In the genomic region with DNA sequence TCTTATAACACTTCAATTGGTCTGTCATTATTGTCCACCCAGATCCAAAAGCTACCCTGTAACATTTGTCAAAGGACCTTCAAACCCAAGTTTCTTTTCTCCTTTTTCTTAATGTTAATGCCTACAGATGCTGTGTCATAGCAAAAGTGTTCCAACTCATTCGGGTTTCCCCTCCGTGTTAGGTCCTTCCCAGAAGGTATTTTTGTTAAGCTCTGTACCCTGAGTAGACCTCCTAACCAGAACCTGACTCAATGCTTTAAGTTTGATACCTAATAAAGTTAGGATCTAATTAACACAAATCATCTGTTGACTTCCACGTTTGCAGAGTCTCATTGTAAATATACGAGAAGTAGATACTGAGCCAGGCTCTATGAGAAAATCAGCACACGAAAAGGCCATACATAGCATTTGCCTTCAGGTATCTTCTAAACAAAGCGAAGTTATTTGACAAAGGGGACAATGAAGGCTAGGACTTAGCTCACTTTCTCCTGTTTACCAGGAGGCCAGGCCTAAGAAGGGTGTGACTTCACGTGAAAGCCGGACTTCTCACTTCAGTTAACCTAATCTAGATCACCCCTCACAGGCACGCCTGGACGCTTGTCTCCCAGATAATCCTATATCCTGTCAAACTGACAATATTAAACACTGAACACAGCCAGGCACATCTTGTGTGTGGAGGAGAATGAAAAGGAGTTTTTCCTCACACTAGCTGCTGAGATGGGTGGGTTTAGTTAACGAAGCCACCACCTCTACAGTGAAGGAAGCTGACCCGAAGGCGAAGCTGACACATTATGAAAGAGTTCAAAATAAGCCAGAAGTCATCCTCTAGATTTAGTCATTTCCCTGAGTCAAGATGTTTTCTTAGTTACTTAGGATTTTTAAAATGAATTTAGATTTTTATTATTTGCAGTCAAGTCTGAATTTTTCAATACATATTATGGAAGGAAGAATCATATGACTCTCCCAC, we compare ENCODE assay signal across 17 mouse cellular contexts. TPM values are rescaled to one million over a fixed set of nuclear protein-coding genes. Genes with fewer than 3 reads are reported as not detected.
A peak's percentile ranks its signal among the peaks of the same experiment; 100 is the strongest.
DNase-seq lines count a peak whose midpoint lies in the region; ATAC-seq and TF ChIP-seq lines count a peak whose summit lies in the region.
"Had no signal": no experiment of that assay in that cellular context is flagged by ENCODE, and none has a peak within 500 bp of the region (broad histone marks: within the 10 kb centered on the region; RNA-seq: fewer than 3 reads in every experiment).

No protein-coding gene starts in this region.

- peaks cover 3% of the 10 kb centered on the region for H3K9me3 ChIP-seq in CH12.LX (replicated peaks; ENCODE audit: low read length)
- no peaks in the 10 kb centered on the region for H3K9me3 ChIP-seq in neural tube, embryonic 15.5 days (replicated peaks)
- H3K9me3 ChIP-seq in kidney, embryonic 14.5 days (ENCODE audit: control insufficient read depth, low read length): no peaks in the 10 kb centered on the region
- H3K9me3 ChIP-seq: embryonic facial prominence, embryonic 15.5 days; forebrain, embryonic 15.5 days; intestine, embryonic 15.5 days; midbrain, embryonic 12.5 days had no signal

- H3K9ac ChIP-seq in CH12.LX (ENCODE audit: insufficient read depth, low read depth): peak overlapping the region; percentile 88
- H3K9ac ChIP-seq in neural tube, embryonic 15.5 days (replicated peaks): no peak overlapping the region
- H3K9ac ChIP-seq in kidney, embryonic 14.5 days (ENCODE audit: low read depth, low read length): no peak overlapping the region

- peaks cover 33% of the 10 kb centered on the region for H3K79me2 ChIP-seq in CH12.LX (replicated peaks; ENCODE audit: control insufficient read depth, extremely low read depth, insufficient read depth, poor library complexity, severe bottlenecking)

- H3K4me3 ChIP-seq in CH12.LX (replicated peaks in 1 of 3; ENCODE audit: low read depth in 2 of 3, low read length in 2 of 3, poor library complexity in 1 of 3): peak overlapping the region; percentile 40 to 93 (median 41)
- no peak overlapping the region for H3K4me3 ChIP-seq in thymus, adult 2 months (ENCODE audit: control insufficient read depth, insufficient read depth, low read length)
- H3K4me3 ChIP-seq in neural tube, embryonic 15.5 days (replicated peaks): no peak overlapping the region
- no peak overlapping the region for H3K4me3 ChIP-seq in kidney, embryonic 14.5 days (ENCODE audit: low read length)

- WGBS in thymus, adult 2 months: 90% methylated on average over 13 of the region's 13 CpGs
- 89% methylated on average over 13 of the region's 13 CpGs for WGBS in neural tube, embryonic 15.5 days
- 87% methylated on average over 13 of the region's 13 CpGs for WGBS in kidney, embryonic 14.5 days

- peak; percentile 98 for TF ChIP-seq EP300 in CH12.LX (IDR thresholded peaks at IDR 0.05; ENCODE audit: low read length)

- peak; percentile 70 for ATAC-seq in megakaryocyte-erythroid progenitor cell, adult 5-6 weeks (replicated peaks; ENCODE audit: low FRiP score, low TSS enrichment, poor library complexity, severe bottlenecking)
- ATAC-seq in neural tube, embryonic 15.5 days (ENCODE audit: low FRiP score): no peak
- ATAC-seq in kidney, embryonic 14.5 days (ENCODE audit: low FRiP score, low TSS enrichment): no peak

- H3K27me3 ChIP-seq in CH12.LX (replicated peaks): no peaks in the 10 kb centered on the region
- no peaks in the 10 kb centered on the region; the same call in 1 of the 2 replicates for H3K27me3 ChIP-seq in thymus, adult 2 months (ENCODE audit: control insufficient read depth, insufficient read depth, low read length)
- H3K27me3 ChIP-seq in neural tube, embryonic 15.5 days (replicated peaks): no peaks in the 10 kb centered on the region
- no peaks in the 10 kb centered on the region for H3K27me3 ChIP-seq in kidney, embryonic 14.5 days (ENCODE audit: control insufficient read depth, insufficient read depth, low read length)
- H3K27me3 ChIP-seq: embryonic facial prominence, embryonic 15.5 days; forebrain, embryonic 15.5 days; intestine, embryonic 15.5 days; midbrain, embryonic 12.5 days had no signal

- in situ Hi-C loops in CH12.LX (cut with MboI; ENCODE audit: low pct_ligation_motif_present, low pct_unique_long_range_greater_than_20kb, low sequenced_read_pairs): no loop called here

- TF ChIP-seq POLR2A in CH12.LX (IDR thresholded peaks at IDR 0.05; ENCODE audit: low read depth, low read length): no peak
- no peak for TF ChIP-seq POLR2A in thymus, adult 2 months (IDR thresholded peaks at IDR 0.05; ENCODE audit: control insufficient read depth, extremely low read depth, insufficient read depth, low read length, poor library complexity)

- no peak for TF ChIP-seq CTCF in CH12.LX (conservative IDR thresholded peaks at IDR 0.05 in 1 of 2, IDR thresholded peaks at IDR 0.05 in 1 of 2; ENCODE audit: low read depth in 2 of 2, low read length in 2 of 2)
- no peak for TF ChIP-seq CTCF in thymus, adult 2 months (IDR thresholded peaks at IDR 0.05; ENCODE audit: borderline replicate concordance, control insufficient read depth, extremely low read depth, insufficient read depth, low read length, poor library complexity)

- H3K4me1 ChIP-seq in CH12.LX (ENCODE audit: control insufficient read depth in 1 of 2, insufficient read depth in 2 of 2): peaks cover 8 to 33% of the 10 kb centered on the region in 2 experiments; a peak in 3 of 4 replicates
- peaks cover 5% of the 10 kb centered on the region for H3K4me1 ChIP-seq in thymus, adult 2 months (replicated peaks; ENCODE audit: control insufficient read depth, insufficient read depth, low read length)
- peaks cover 12% of the 10 kb centered on the region for H3K4me1 ChIP-seq in neural tube, embryonic 15.5 days
- H3K4me1 ChIP-seq in kidney, embryonic 14.5 days (ENCODE audit: control insufficient read depth, insufficient read depth, low read length): 0 out of 2 replicates have a peak, but pooled peaks cover 6% of the 10 kb centered on the region

- DNase-seq in CH12.LX (ENCODE audit: extremely low read depth) (peak; percentile 81), MEL-GATA-1-ER (ENCODE audit: extremely low read depth, low read depth) (peak; percentile 49), liver (peak; percentile 87)
- DNase-seq in thymus, adult 2 months: no peak
- DNase-seq: adrenal gland, postnatal 14 days; gastrocnemius, adult 2 months; heart, adult 2 months; lung, postnatal 36 days; thymus, postnatal 14 days had no signal

- peak overlapping the region; percentile 99 for H3K27ac ChIP-seq in CH12.LX (ENCODE audit: insufficient read depth, low read depth)
- H3K27ac ChIP-seq in thymus, adult 2 months (ENCODE audit: control insufficient read depth, insufficient read depth, low read length): no peak overlapping the region
- H3K27ac ChIP-seq in neural tube, embryonic 15.5 days (replicated peaks): no peak overlapping the region
- no peak overlapping the region for H3K27ac ChIP-seq in kidney, embryonic 14.5 days (ENCODE audit: low read depth, low read length)
- H3K27ac ChIP-seq: embryonic facial prominence, embryonic 15.5 days; forebrain, embryonic 15.5 days; kidney, postnatal 0 days; midbrain, embryonic 12.5 days had no signal

- H3K4me2 ChIP-seq in CH12.LX (ENCODE audit: insufficient read depth, low read depth, poor library complexity, severe bottlenecking): peak overlapping the region; percentile 90
- H3K4me2 ChIP-seq in neural tube, embryonic 15.5 days: no peak overlapping the region
- no peak overlapping the region for H3K4me2 ChIP-seq in kidney, embryonic 14.5 days (replicated peaks; ENCODE audit: low read depth, low read length)

- dilution Hi-C loops in CH12.LX (cut with MboI; ENCODE audit: extremely low pct_ligation_motif_present, extremely low pct_unique_long_range_greater_than_20kb, low sequenced_read_pairs): no loop called here

- no peaks in the 10 kb centered on the region for H3K36me3 ChIP-seq in CH12.LX (replicated peaks in 1 of 2; ENCODE audit: control insufficient read depth in 1 of 2, insufficient read depth in 1 of 2, low read length in 1 of 2)
- no peaks in the 10 kb centered on the region for H3K36me3 ChIP-seq in thymus, adult 2 months (ENCODE audit: control insufficient read depth, insufficient read depth, low read length)
- H3K36me3 ChIP-seq in neural tube, embryonic 15.5 days: no peaks in the 10 kb centered on the region
- no peaks in the 10 kb centered on the region for H3K36me3 ChIP-seq in kidney, embryonic 14.5 days (ENCODE audit: control insufficient read depth, insufficient read depth, low read length)
- H3K36me3 ChIP-seq: embryonic facial prominence, embryonic 15.5 days; forebrain, embryonic 15.5 days; intestine, embryonic 15.5 days; midbrain, embryonic 12.5 days had no signal

- TF ChIP-seq RAD21 in CH12.LX (IDR thresholded peaks at IDR 0.05; ENCODE audit: low read depth, low read length): no peak

TF ChIP-seq in CH12.LX, 34 proteins besides CTCF, POLR2A, EP300 and RAD21 (continues in another document):
- TF ChIP-seq RCOR1 (conservative IDR thresholded peaks at IDR 0.05; ENCODE audit: low read depth, low read length) (peak; percentile 79; the same call in 1 of the 2 replicates), NELFE (IDR thresholded peaks at IDR 0.05; ENCODE audit: low read depth, low read length) (0 out of 2 replicates have a peak, but pooled peaks have one; percentile 43), ETS1 (conservative IDR thresholded peaks at IDR 0.05; ENCODE audit: low read depth, low read length) (peak; percentile 77), MAFK (IDR thresholded peaks at IDR 0.05; ENCODE audit: insufficient replicate concordance, low read length) (peak; percentile 42; the same call in 1 of the 2 replicates), CHD2 (IDR thresholded peaks at IDR 0.05; ENCODE audit: low read length) (0 out of 2 replicates have a peak, but pooled peaks have one; percentile 48), TCF12 (IDR thresholded peaks at IDR 0.05; ENCODE audit: low read depth, low read length) (peak; percentile 34; the same call in 1 of the 2 replicates), MYC (IDR thresholded peaks at IDR 0.05; ENCODE audit: low read depth, low read length) (peak; percentile 55; the same call in 1 of the 2 replicates), SIN3A (IDR thresholded peaks at IDR 0.05; ENCODE audit: low read length) (peak; percentile 53; the same call in 1 of the 2 replicates), MEF2A (IDR thresholded peaks at IDR 0.05; ENCODE audit: borderline replicate concordance, low read depth, low read length) (peak; percentile 94), IRF4 (IDR thresholded peaks at IDR 0.05; ENCODE audit: low read depth, low read length) (peak; percentile 98), USF2 (conservative IDR thresholded peaks at IDR 0.05; ENCODE audit: low read depth, low read length) (no peak)

RNA-seq across cellular contexts. Expression of gene Rabgap1l, which starts 1.1 kb away (rescaled TPM):
- total RNA-seq in CH12.LX (2012; rRNA removed) (81.9 and 84.0 TPM in 2 replicates), CH12.LX (2014; rRNA removed) (109 and 124 TPM in 2 replicates)
- 85.6 and 97.0 TPM in 2 replicates for polyA plus RNA-seq in CH12.LX (2012; ENCODE audit: insufficient read length, low read depth)
- 124 and 164 TPM in 2 replicates for total RNA-seq in megakaryocyte-erythroid progenitor cell, adult 5-6 weeks (2014; fragmentation: Nextera tagmentation)
- total RNA-seq in megakaryocyte-erythroid progenitor cell, adult 5-6 weeks (2017): 256 and 334 TPM in 2 replicates
- 53.3 and 56.5 TPM in 2 replicates for polyA plus RNA-seq in thymus, adult 2 months (2012; rRNA removed)
- 31.3 and 32.4 TPM in 2 replicates for polyA plus RNA-seq in neural tube, embryonic 15.5 days (2015; fragmentation: Nextera tagmentation; extraction: Ambion mirVana)
- 9.9 and 13.2 TPM in 2 replicates for polyA plus RNA-seq in kidney, embryonic 14.5 days (2014; fragmentation: Nextera tagmentation; extraction: Ambion mirVana)

Comparison
In these comparisons a context has a peak if more than half of its experiments do, and no peak if none do; other contexts are left out.
1. H3K4me3 ChIP-seq: peak in CH12.LX (3 of 3); none in thymus, adult 2 months (single experiment), neural tube, embryonic 15.5 days (single experiment) and kidney, embryonic 14.5 days (single experiment).